Mouse (Mus musculus) erythroblast, embryonic 14.5 days (primary cell): ENCODE measurements around the gene Ptgfr.

ENCODE experiments used
- GATA1 ChIP-seq: IDR thresholded peaks from 2 replicates; pipeline ENCODE4 v1.6.1; 2012; ENCODE audit warnings: low read length, inconsistent platforms, mixed read lengths
- TAL1 ChIP-seq: IDR thresholded peaks from 3 replicates; pipeline ENCODE4 v1.6.1; 2012; ENCODE audit warnings: low read length, inconsistent platforms, mixed read lengths

DNA sequence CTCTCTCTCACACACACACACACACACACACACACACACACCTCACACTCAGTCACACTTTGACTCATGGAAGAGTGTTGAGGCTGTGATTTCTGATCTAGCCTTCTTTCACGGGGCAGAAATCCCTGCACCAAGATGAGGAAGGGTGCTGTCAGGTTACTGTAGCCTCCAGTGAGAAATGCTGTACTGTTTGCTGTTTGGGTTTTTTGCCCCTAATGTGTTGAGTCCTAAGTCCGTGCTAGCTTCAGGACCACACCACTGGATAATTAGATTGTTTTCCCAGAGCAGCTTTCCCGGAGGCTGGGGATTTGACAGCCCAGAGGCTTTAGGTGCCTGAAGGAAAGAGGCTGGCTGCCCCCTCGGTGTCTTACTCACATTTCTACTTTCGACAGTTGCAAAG, 979 bp downstream of the Ptgfr start:
- TF ChIP-seq GATA1 (no peak), TAL1 (no peak)
